Mouse (Mus musculus): ENCODE data around the gene Slc25a53. TPM values are rescaled to one million over a fixed set of nuclear protein-coding genes. Genes with fewer than 3 reads are reported as not detected.
"Not testable (repeated sequence)": the region's sequence is repeated elsewhere in the genome, so short reads cannot be mapped to it uniquely, and the experiment has no call there.

Gene Slc25a53
- total RNA-seq, 4 experiments from 2014 or later = 24.6 to 35.4 (median 32.0) TPM

DNA sequence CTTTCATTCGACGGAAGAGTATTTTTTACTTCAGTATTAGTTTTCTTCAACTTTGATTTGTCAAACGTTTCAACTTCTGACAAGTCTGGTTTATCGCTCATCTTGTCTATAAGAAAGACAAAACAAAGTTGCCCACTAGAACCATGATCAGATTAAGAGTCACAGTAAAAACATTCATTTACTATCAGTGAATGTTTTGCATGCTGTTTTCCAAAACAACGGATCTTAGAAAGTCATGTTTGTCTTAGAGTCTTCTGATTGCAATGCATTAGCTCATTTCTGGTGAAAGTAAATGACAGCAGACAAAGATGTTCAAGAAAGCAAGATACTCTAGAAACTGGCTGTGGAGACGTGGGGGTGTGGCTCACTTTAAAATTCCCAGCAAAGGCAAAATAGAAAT lies 62.7 kb downstream of the Slc25a53 start, which contains the start of gene Tmsb15b2:
Gene Tmsb15b2, minus strand, starts transcription at position 101 of the 400 bp plus-strand sequence.
- DNase-seq (ENCODE audit: low spot score in 2 of 2) = not testable (repeated sequence)

DNA sequence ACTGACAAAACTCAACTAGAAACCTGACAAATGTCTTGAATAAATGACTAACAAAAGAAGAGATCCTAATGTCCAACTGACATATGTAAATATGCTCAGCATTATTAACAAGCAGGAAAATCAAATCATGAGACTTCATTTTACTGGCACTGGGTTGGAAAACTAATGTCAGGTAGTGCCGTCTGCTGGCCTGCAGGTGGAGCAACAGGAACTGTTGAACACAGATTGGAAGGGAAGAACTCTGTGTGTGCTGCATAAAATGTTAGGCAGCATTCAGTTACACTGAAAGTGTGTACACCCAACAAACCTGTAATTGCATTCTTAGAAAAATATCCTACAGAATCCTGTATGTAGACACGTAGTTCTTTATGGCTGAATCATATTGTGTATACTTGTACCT lies 78.4 kb downstream of the Slc25a53 start:
- DNase-seq (ENCODE audit: low spot score in 2 of 2) = no peak

DNA sequence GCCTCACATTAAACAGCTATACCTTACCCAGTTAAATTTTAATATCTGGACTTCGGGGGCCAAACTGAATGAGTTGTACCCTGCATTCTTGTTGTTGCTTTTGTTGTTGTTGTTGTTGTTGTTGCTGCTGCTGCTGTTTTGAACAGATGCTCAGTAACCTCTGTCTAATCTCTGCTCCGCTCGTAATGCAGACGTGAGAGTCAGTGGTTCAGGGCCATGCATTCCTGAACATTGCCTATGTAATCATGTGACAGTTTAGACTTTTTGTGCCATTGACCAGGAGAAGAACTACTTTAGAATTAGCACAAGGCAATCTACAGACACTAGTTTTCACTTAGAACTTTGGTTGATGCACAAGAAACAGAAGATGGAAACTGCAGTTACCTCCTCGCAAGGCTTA lies 79.8 kb downstream of the Slc25a53 start:
- DNase-seq (ENCODE audit: low spot score in 2 of 2) = not testable (repeated sequence)

DNA sequence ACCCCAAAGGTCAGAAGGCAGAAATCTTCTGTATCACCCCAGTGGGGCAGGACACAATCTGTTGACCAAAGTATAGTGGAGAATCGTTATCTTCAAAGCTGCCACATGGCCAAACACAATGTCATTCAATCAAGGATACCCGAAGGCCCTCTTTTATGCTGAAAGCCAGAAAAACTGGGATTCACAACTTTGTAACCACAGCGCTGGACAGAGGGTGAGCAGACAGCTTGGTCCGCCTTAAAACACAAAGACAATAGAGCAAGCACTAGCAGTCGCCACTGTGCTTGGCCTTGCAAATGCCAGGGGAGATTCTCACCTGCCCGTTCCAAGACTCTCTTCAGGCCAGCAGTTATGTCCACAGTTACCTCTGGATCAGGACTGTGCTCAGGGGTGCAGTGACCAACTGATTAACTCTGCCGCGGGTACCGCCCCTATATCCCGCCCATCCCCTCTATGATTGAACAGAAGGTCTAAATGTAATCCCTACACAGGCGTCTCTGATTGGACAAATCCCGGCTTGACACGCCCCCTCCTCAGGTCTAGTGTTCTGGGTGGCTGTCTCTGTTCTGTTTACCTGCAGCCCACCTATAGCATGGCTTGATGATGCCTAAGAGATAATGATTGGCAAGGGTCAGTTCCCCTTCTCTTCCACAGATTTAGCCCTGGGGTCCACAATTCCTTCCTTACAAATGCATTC lies 80.4 kb downstream of the Slc25a53 start:
- DNase-seq (ENCODE audit: low spot score in 2 of 2) = peak; percentile 64 to 90

DNA sequence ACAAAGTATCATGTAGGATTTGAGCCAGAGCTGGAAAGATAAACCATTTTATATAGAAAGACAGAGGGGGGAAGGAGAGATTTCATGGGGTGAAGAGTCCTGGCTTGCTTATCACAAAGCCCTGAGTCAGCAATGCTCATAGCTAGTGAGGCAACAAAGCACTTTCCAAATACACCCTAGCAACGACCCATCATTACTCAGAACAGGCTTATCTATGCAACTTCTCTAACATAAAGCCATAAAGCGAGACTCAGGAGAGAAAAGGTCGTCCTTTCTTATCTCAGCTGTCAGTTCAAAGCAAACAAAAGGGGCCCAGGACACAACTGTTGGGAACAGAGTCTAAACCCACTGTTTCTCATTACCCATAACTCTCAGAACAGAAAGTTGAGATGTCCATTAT lies 100.1 kb downstream of the Slc25a53 start:
- DNase-seq (ENCODE audit: low spot score in 2 of 2) = no peak

Other genes with a start within 250 kb of the Slc25a53 start
- 100 to 1,000 TPM; 774 to 956 (median 858) TPM for gene Plp1, start 215.6 kb downstream of the Slc25a53 start, total RNA-seq (2022)
- gene Rab9b, start 169.5 kb downstream of the Slc25a53 start, total RNA-seq (2022) = 10 to 100 TPM; 15.3 to 31.4 (median 24.5) TPM
- gene H2bfm, start 111.0 kb downstream of the Slc25a53 start, total RNA-seq (2022) = not detected
- gene Tmsb15b2, start 62.8 kb downstream of the Slc25a53 start, total RNA-seq (2022) = 10 to 100 TPM; 11.6 to 19.9 (median 16.2) TPM
- 1 to 10 TPM; 1.6 to 3.9 (median 3.8) TPM for gene Tmsb15l, start 61.4 kb downstream of the Slc25a53 start, total RNA-seq (2022)
- 1 to 10 TPM; 2.8 to 8.9 (median 5.3) TPM for gene Tmsb15b1, start 61.4 kb downstream of the Slc25a53 start, total RNA-seq (2022)
- gene Zcchc18, start 45.1 kb downstream of the Slc25a53 start, total RNA-seq (2022) = 100 to 1,000 TPM; 251 to 290 (median 278) TPM
- gene Fam199x, start 11.3 kb upstream of the Slc25a53 start, total RNA-seq (2022) = 10 to 100 TPM in 2 of 4 experiments, 1 to 10 TPM in 2; 9.8 to 10.2 (median 10.0) TPM
- gene Esx1, start 83.8 kb upstream of the Slc25a53 start, total RNA-seq (2022) = not detected